Mouse (Mus musculus): ENCODE data around the gene Cdc42ep3. TPM values are rescaled to one million over a fixed set of nuclear protein-coding genes. Genes with fewer than 3 reads are reported as not detected.

Gene Cdc42ep3
- polyA plus RNA-seq, 1 experiment from 2014 or later, result 60.1 TPM

- no peak for ATAC-seq (ENCODE audit: insufficient read depth, low FRiP score, low read depth)
- Histone ChIP-seq H3K9ac (no peak overlapping the region), H3K27ac (no peak overlapping the region), H3K4me1 (no peaks in the 10 kb centered on the region), H3K27me3 (replicated peaks) (no peaks in the 10 kb centered on the region), H3K4me2 (no peak overlapping the region), H3K9me3 (no peaks in the 10 kb centered on the region), H3K4me3 (replicated peaks) (no peak overlapping the region), H3K36me3 (no peaks in the 10 kb centered on the region)
- WGBS, result 94% methylated on average over 1 of the region's 1 CpGs
Observed at GRCm38 (mm10) chr17:79309506-79309905, 45.4 kb downstream of the Cdc42ep3 start.

GRCm38 (mm10) chr17:79305644-79306043 lies 49.2 kb downstream of the Cdc42ep3 start:
- Histone ChIP-seq H3K4me2 (no peak overlapping the region), H3K4me3 (replicated peaks) (no peak overlapping the region), H3K27ac (no peak overlapping the region), H3K36me3 (no peaks in the 10 kb centered on the region), H3K27me3 (replicated peaks) (no peaks in the 10 kb centered on the region), H3K4me1 (no peaks in the 10 kb centered on the region), H3K9me3 (no peaks in the 10 kb centered on the region), H3K9ac (no peak overlapping the region)
- ATAC-seq (ENCODE audit: insufficient read depth, low FRiP score, low read depth), result no peak
- 80% methylated on average over 7 of the region's 7 CpGs for WGBS

DNA sequence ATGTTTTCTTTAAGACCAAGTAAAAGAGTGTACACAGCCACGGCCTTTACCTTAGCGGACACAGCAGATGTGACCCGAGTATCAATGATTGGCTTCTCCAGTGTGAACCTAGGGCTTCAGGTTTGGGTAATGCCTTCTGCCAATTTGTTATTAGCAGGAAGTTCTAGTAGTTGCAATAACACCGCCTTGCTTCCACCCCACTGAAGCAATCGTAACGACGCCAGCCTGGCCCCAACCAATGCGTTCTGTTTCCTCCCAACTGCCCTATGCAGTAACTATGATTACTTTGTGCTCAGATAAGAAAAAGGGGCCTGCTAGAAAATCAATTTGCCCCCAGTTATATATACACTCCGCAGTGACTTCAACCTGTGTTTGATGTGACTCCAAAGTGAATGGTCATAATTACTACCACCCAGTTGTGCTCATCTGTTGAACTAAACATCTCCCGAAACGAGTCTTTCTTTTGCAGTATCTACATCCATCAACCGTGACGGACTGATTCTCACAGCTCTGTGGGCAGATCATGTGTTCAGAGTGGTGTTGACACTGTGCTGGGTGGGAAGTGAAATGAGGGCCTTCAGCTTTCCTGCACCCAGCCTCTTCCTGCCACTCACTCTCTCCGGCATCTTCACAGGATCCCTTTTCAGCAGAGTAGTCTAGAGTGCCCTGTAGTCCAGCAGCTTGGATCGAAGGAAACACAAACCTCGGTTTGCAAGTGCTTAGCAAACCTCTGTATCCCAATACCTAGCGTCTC lies 51.0 kb downstream of the Cdc42ep3 start:
- no peaks in the 10 kb centered on the region for H3K9me3 ChIP-seq
- H3K36me3 ChIP-seq, result no peaks in the 10 kb centered on the region
- no peak overlapping the region for H3K27ac ChIP-seq
- H3K27me3 ChIP-seq (replicated peaks), result no peaks in the 10 kb centered on the region
- H3K4me1 ChIP-seq, result no peaks in the 10 kb centered on the region
- no peak overlapping the region for H3K9ac ChIP-seq
- ATAC-seq (ENCODE audit: insufficient read depth, low FRiP score, low read depth), result peak; percentile 43; the same call in 1 of the 2 replicates
- no peak overlapping the region for H3K4me3 ChIP-seq (replicated peaks)
- H3K4me2 ChIP-seq, result no peak overlapping the region
- WGBS, result 75% methylated on average over 17 of the region's 17 CpGs

DNA sequence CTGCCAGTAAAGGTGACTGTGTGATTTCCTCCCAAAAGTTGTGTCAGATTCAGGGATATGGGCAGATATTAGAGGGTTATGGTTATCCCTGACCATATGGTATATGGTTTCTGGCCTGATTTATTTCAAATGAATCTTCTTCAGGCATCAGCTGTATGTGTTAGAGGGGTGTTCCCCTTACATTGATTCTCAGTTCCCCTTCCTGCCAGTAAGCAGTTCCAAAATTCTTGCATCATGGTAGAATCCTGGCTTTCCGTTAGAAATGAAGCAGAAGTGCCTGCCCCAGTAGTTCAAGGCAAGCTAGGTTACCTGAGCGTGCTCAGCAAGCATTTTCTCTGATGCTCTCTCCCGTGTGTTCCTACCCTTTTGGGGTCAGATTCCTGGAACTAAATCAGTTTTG lies 51.7 kb downstream of the Cdc42ep3 start:
- H3K27ac ChIP-seq, result no peak overlapping the region
- no peak overlapping the region for H3K4me2 ChIP-seq
- H3K9me3 ChIP-seq, result no peaks in the 10 kb centered on the region
- H3K27me3 ChIP-seq (replicated peaks), result no peaks in the 10 kb centered on the region
- no peak overlapping the region for H3K4me3 ChIP-seq (replicated peaks)
- WGBS, result 74% methylated on average over 3 of the region's 3 CpGs
- no peaks in the 10 kb centered on the region for H3K36me3 ChIP-seq
- H3K9ac ChIP-seq, result no peak overlapping the region
- ATAC-seq (ENCODE audit: insufficient read depth, low FRiP score, low read depth), result no peak
- no peaks in the 10 kb centered on the region for H3K4me1 ChIP-seq

- Histone ChIP-seq H3K4me3 (replicated peaks) (no peak overlapping the region), H3K27ac (no peak overlapping the region), H3K9ac (no peak overlapping the region), H3K27me3 (replicated peaks) (no peaks in the 10 kb centered on the region), H3K4me2 (no peak overlapping the region), H3K4me1 (no peaks in the 10 kb centered on the region), H3K36me3 (no peaks in the 10 kb centered on the region), H3K9me3 (no peaks in the 10 kb centered on the region)
- 88% methylated on average over 1 of the region's 1 CpGs for WGBS
- no peak for ATAC-seq (ENCODE audit: insufficient read depth, low FRiP score, low read depth)
Observed at GRCm38 (mm10) chr17:79299925-79300324, 55.0 kb downstream of the Cdc42ep3 start.

- ATAC-seq (ENCODE audit: insufficient read depth, low FRiP score, low read depth), result no peak
- H3K9me3 ChIP-seq, result no peaks in the 10 kb centered on the region
Observed at GRCm38 (mm10) chr17:79298968-79299367, 55.9 kb downstream of the Cdc42ep3 start.

GRCm38 (mm10) chr17:79295926-79296325 lies 59.0 kb downstream of the Cdc42ep3 start:
- Histone ChIP-seq H3K9ac (no peak overlapping the region), H3K36me3 (no peaks in the 10 kb centered on the region), H3K4me3 (replicated peaks) (no peak overlapping the region), H3K27ac (0 out of 2 replicates have a peak overlapping the region, but pooled peaks have one; percentile 22), H3K9me3 (no peaks in the 10 kb centered on the region), H3K27me3 (replicated peaks) (no peaks in the 10 kb centered on the region), H3K4me2 (no peak overlapping the region), H3K4me1 (no peaks in the 10 kb centered on the region)
- no peak for ATAC-seq (ENCODE audit: insufficient read depth, low FRiP score, low read depth)
- WGBS, result 53% methylated on average over 4 of the region's 4 CpGs

More at GRCm38 (mm10) chr17:79298968-79299367, 55.9 kb downstream of the Cdc42ep3 start:
- Histone ChIP-seq H3K4me1 (no peaks in the 10 kb centered on the region), H3K27me3 (replicated peaks) (no peaks in the 10 kb centered on the region), H3K36me3 (no peaks in the 10 kb centered on the region), H3K4me2 (no peak overlapping the region), H3K9ac (no peak overlapping the region), H3K4me3 (replicated peaks) (no peak overlapping the region), H3K27ac (no peak overlapping the region)

DNA sequence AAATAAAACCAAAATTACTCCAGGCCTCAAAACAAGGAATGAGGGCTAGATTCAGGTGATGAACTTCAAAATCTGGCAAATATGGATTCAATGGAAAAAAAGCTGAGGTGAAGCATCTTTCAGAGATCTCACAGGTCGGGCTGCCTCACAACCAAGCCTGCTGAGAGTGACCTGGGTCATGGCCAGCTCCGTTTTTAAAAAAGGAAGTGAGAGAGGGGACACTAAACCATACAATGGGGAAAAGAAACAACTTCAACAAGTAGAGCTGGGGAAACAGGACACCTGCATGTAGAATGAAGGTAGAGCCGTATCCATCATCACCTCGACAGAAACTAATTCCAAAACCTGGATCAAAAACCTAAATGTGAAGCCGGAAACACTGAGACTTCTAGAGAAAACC lies 63.2 kb downstream of the Cdc42ep3 start:
- Histone ChIP-seq H3K4me3 (replicated peaks) (no peak overlapping the region), H3K9me3 (no peaks in the 10 kb centered on the region), H3K36me3 (no peaks in the 10 kb centered on the region), H3K9ac (no peak overlapping the region), H3K4me1 (0 out of 2 replicates have a peak, but pooled peaks cover 2% of the 10 kb centered on the region), H3K4me2 (no peak overlapping the region), H3K27ac (no peak overlapping the region), H3K27me3 (replicated peaks) (no peaks in the 10 kb centered on the region)
- no peak for ATAC-seq (ENCODE audit: insufficient read depth, low FRiP score, low read depth)
- WGBS, result 72% methylated on average over 5 of the region's 5 CpGs

DNA sequence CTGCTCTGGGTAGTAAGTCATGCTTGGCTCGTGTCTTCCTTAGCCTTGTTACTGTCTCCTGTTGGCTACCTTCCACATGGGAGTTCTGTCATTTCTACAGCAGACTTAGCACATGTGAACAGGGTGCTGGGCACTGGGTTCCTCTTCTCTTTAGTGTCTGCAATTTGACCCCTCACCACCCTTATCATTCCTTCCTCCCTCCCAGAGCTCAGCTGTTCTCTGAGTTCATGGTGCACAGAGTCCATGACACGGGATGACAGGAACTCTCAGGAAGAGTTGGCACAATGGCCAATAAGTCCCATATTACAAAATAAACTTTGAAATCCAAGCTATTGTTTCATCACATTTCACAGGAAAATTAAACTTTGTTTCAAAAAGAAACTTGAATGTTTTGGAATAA lies 64.2 kb downstream of the Cdc42ep3 start:
- Histone ChIP-seq H3K4me1 (0 out of 2 replicates have a peak, but pooled peaks cover 4% of the 10 kb centered on the region), H3K9ac (no peak overlapping the region), H3K27ac (no peak overlapping the region), H3K36me3 (no peaks in the 10 kb centered on the region), H3K4me2 (no peak overlapping the region), H3K4me3 (replicated peaks) (no peak overlapping the region), H3K9me3 (no peaks in the 10 kb centered on the region), H3K27me3 (replicated peaks) (no peaks in the 10 kb centered on the region)
- ATAC-seq (ENCODE audit: insufficient read depth, low FRiP score, low read depth), result no peak
- 66% methylated on average over 2 of the region's 2 CpGs for WGBS

DNA sequence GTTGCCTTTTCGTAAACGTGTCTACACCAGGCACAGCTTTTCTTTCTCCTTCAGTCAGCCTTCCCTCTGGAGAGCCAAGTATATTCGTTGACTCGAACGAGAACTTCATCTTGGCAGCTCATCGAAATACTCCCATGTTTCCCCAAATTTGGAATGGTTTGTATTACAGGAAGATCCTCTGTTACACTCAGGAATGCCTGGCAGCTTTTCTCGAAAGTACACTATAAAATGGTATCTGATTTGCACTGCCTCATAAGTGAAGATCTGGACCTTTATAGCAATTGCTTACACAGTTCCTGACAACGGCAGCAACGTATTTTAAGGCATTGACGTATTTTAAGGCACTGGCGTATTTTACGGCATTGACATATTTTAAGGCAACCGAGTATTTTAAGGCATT lies 67.6 kb downstream of the Cdc42ep3 start:
- Histone ChIP-seq H3K9me3 (no peaks in the 10 kb centered on the region), H3K4me2 (peak overlapping the region; percentile 42), H3K36me3 (no peaks in the 10 kb centered on the region), H3K4me1 (0 out of 2 replicates have a peak, but pooled peaks cover 4% of the 10 kb centered on the region), H3K27me3 (replicated peaks) (no peaks in the 10 kb centered on the region), H3K27ac (peak overlapping the region; percentile 84), H3K9ac (no peak overlapping the region), H3K4me3 (replicated peaks) (peak overlapping the region; percentile 11; the same call in 1 of the 2 replicates)
- ATAC-seq (ENCODE audit: insufficient read depth, low FRiP score, low read depth), result peak; percentile 50; the same call in 1 of the 2 replicates
- 24% methylated on average over 13 of the region's 13 CpGs for WGBS

- Histone ChIP-seq H3K9ac (no peak overlapping the region), H3K4me3 (replicated peaks) (no peak overlapping the region), H3K4me1 (0 out of 2 replicates have a peak, but pooled peaks cover 4% of the 10 kb centered on the region), H3K27ac (no peak overlapping the region), H3K9me3 (no peaks in the 10 kb centered on the region), H3K36me3 (no peaks in the 10 kb centered on the region), H3K4me2 (no peak overlapping the region), H3K27me3 (replicated peaks) (no peaks in the 10 kb centered on the region)
- no peak for ATAC-seq (ENCODE audit: insufficient read depth, low FRiP score, low read depth)
- whole genome bisulfite sequencing, result 60% methylated on average over 6 of the region's 6 CpGs
Observed at GRCm38 (mm10) chr17:79285030-79285601, 69.8 kb downstream of the Cdc42ep3 start.
